Mouse (Mus musculus) G1E (cell line): Measurements from ENCODE around the gene Echdc3.

Experiments used
- CTCF ChIP-seq: IDR thresholded peaks from 2 replicates; pipeline ENCODE4 v1.5.1; 2012; ENCODE audit warnings: low read depth, low read length, inconsistent platforms, mixed read lengths
- GATA1 ChIP-seq: IDR thresholded peaks from 2 replicates; pipeline ENCODE4 v1.6.1; 2012; ENCODE audit warnings: borderline replicate concordance, low read length, inconsistent platforms, mixed read lengths
- GATA2 ChIP-seq: IDR thresholded peaks from 2 replicates; pipeline ENCODE4 v1.6.1; 2012; ENCODE audit warnings: low read depth, low read length, inconsistent platforms, borderline replicate concordance
- POLR2AphosphoS5 ChIP-seq: IDR thresholded peaks from 2 replicates; pipeline ENCODE4 v1.6.1; 2012; ENCODE audit warnings: low read depth, low read length, inconsistent platforms; ENCODE audit not compliant: insufficient replicate concordance
- TAL1 ChIP-seq: conservative IDR thresholded peaks from 2 replicates; pipeline ENCODE4 v1.6.1; 2012; ENCODE audit warnings: low read depth, low read length, inconsistent platforms, mixed read lengths

GRCm38 (mm10) chr2:6179749-6180117, 33.1 kb downstream of the Echdc3 start:
- TF ChIP-seq CTCF, result no peak
- no peak for TF ChIP-seq TAL1
- no peak for TF ChIP-seq GATA1
- TF ChIP-seq GATA2, result no peak
- no peak for TF ChIP-seq POLR2AphosphoS5
